Mouse (Mus musculus): ENCODE data around the gene Gm2030.
"Not testable (repeated sequence)": the region's sequence is repeated elsewhere in the genome, so short reads cannot be mapped to it uniquely, and the experiment has no call there.

The Gm2030 gene

GRCm38 (mm10) chrX:26309944-26310343, at the start of gene Gm2030:
TSS of gene Gm2030 (minus strand) at chrX:26310044.
- in situ Hi-C loops (cut with MseI, MboI): not testable (repeated sequence)
